Mouse (Mus musculus): ENCODE data around the gene Zfp217. TPM values are rescaled to one million over a fixed set of nuclear protein-coding genes. Genes with fewer than 3 reads are reported as not detected.

The Zfp217 gene
- polyA plus RNA-seq (2017; shearing (Covaris generic)), result 4.9 TPM

GRCm38 (mm10) chr2:170147661-170148153 is at the start of gene Zfp217:
Gene Zfp217, minus strand, starts transcription at chr2:170148103.

